Mouse (Mus musculus) ES-E14 (cell line): ENCODE results near the gene B3gat1. TPM values are rescaled to one million over a fixed set of nuclear protein-coding genes. Genes with fewer than 3 reads are reported as not detected.

Experiments used
- DNase-seq: peaks from one replicate; pipeline ENCODE4 v3.0.0-alpha.2; 2013; ENCODE audit warnings: low read depth, low spot score
- H3K27ac ChIP-seq: 2 replicates; pipeline ENCODE4 v1.5.1; 2012; ENCODE audit warnings: low read depth, mild to moderate bottlenecking, low read length, moderate library complexity, mixed read lengths; ENCODE audit not compliant: poor library complexity, insufficient read depth, severe bottlenecking
- H3K36me3 ChIP-seq: 2 replicates; pipeline ENCODE4 v1.6.1; 2012; ENCODE audit warnings: mild to moderate bottlenecking, low read length, moderate library complexity, mixed read lengths; ENCODE audit not compliant: control insufficient read depth, poor library complexity, insufficient read depth, severe bottlenecking
- H3K4me1 ChIP-seq, 2 experiments: fragments of 150-350 bp in 1 of 2; sonication (generic) in 1 of 2; 2 replicates each; pipeline ENCODE4 v1.6.1; 2012; ENCODE audit warnings: low read length in 2 of 2, mild to moderate bottlenecking in 1 of 2, mixed read lengths in 1 of 2; ENCODE audit not compliant: control insufficient read depth in 2 of 2, insufficient read depth in 2 of 2, poor library complexity in 1 of 2
- H3K4me3 ChIP-seq, 2 experiments: fragments of 150-350 bp in 1 of 2; sonication (generic) in 1 of 2; 2 replicates each; pipeline ENCODE4 v1.5.1; 2012; ENCODE audit warnings: low read length in 2 of 2, low read depth in 1 of 2, mild to moderate bottlenecking in 1 of 2, mixed read lengths in 1 of 2; ENCODE audit not compliant: insufficient read depth in 1 of 2, poor library complexity in 1 of 2, severe bottlenecking in 1 of 2
- H3K9ac ChIP-seq: 2 replicates; pipeline ENCODE4 v1.6.1; 2012; ENCODE audit warnings: low read depth, mild to moderate bottlenecking, low read length, mixed read lengths; ENCODE audit not compliant: poor library complexity, insufficient read depth, severe bottlenecking
- H3K9me3 ChIP-seq: fragments of 150-350 bp; sonication (generic); 2 replicates; pipeline ENCODE4 v1.6.1; 2012; ENCODE audit warnings: low read depth, mild to moderate bottlenecking, low read length; ENCODE audit not compliant: control insufficient read depth, insufficient read depth
- CHD2 ChIP-seq: IDR thresholded peaks from 2 replicates; pipeline ENCODE4 v1.6.1; 2014; ENCODE audit warnings: mild to moderate bottlenecking, low read depth, low read length, inconsistent platforms
- HCFC1 ChIP-seq: IDR thresholded peaks from 2 replicates; pipeline ENCODE4 v1.6.1; 2012; ENCODE audit warnings: low read length, inconsistent platforms, borderline replicate concordance; ENCODE audit not compliant: insufficient read depth
- MAFK ChIP-seq: IDR thresholded peaks from 2 replicates; pipeline ENCODE4 v1.6.1; 2014; ENCODE audit warnings: mild to moderate bottlenecking, low read depth, low read length, inconsistent platforms; ENCODE audit not compliant: insufficient read depth
- ZC3H11A ChIP-seq: IDR thresholded peaks from 2 replicates; pipeline ENCODE4 v1.6.1; 2012; ENCODE audit warnings: low read depth, mild to moderate bottlenecking, inconsistent platforms, low read length, borderline replicate concordance
- ZNF384 ChIP-seq: IDR thresholded peaks from 2 replicates; pipeline ENCODE4 v1.6.1; 2012; ENCODE audit warnings: low read depth, low read length, inconsistent platforms
- in situ Hi-C, 2 experiments: fragments of 600-800 bp; cut with MboI; formaldehyde crosslinking; loops; one replicate each; pipeline ENCODE4 v1.15.1; 2025; ENCODE audit warnings: low sequenced_read_pairs in 2 of 2, inconsistent platforms in 1 of 2; ENCODE audit not compliant: unreplicated experiment in 2 of 2
- total RNA-seq: library from RNA; depleted of rRNA; stranded (reverse); fragments of 300-350 nt; gene quantifications from 2 replicates; pipeline ENCODE4 v1.2.3, GENCODE M21; 2012

The B3gat1 gene
- total RNA-seq, 1 experiment = 0.49 TPM

- Histone ChIP-seq H3K9ac (no peak overlapping the region), H3K4me1 (no peaks in the 10 kb centered on the region), H3K36me3 (no peaks in the 10 kb centered on the region), H3K27ac (no peak overlapping the region), H3K9me3 (no peaks in the 10 kb centered on the region), H3K4me3 (no peak overlapping the region)
- in situ Hi-C loops = no loop called here
- DNase-seq = no peak
- TF ChIP-seq ZNF384 (no peak), CHD2 (no peak), ZC3H11A (no peak), MAFK (no peak), HCFC1 (no peak)
These were observed 44.9 kb downstream of the B3gat1 start for GRCm38 (mm10) chr9:26778421-26778820.

DNA sequence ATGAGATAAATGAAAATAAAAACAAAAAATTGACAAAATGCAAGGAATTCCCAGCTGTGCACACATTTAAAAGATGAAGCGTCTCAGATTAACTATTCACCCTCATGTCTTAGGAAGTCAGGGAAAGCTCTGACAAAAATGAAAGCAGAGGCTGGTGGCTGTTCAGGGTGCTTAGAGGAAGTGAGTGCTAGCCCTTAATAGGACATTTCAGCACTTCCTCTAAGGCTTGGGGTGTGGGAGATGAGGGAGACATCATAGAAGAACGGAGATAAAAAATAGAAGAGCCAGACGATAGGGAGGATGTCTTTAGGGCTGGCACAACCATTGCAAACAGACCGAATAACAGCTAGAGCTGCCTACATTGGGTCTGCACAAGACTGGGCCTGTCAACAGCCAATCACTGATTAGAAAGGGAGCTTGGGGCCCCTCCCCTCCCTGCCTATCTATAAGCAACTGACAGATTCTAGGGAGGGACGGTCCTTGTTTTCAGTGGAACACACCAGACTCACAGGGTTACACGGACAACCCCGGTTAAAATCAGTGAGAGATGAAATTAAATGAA is 50.0 kb downstream of the B3gat1 start:
- Histone ChIP-seq H3K27ac (no peak overlapping the region), H3K4me3 (no peak overlapping the region), H3K4me1 (no peaks in the 10 kb centered on the region), H3K9me3 (no peaks in the 10 kb centered on the region), H3K9ac (no peak overlapping the region), H3K36me3 (no peaks in the 10 kb centered on the region)
- in situ Hi-C loops = no loop called here
- DNase-seq = no peak
- no peak for TF ChIP-seq MAFK

GRCm38 (mm10) chr9:26792829-26793228 is 59.3 kb downstream of the B3gat1 start:
- TF ChIP-seq MAFK (no peak), ZC3H11A (no peak), HCFC1 (no peak), CHD2 (no peak), ZNF384 (no peak)
- Histone ChIP-seq H3K36me3 (no peaks in the 10 kb centered on the region), H3K4me3 (no peak overlapping the region), H3K9me3 (no peaks in the 10 kb centered on the region), H3K27ac (no peak overlapping the region), H3K4me1 (no peaks in the 10 kb centered on the region), H3K9ac (no peak overlapping the region)
- DNase-seq = no peak
- in situ Hi-C loops = no loop called here

DNA sequence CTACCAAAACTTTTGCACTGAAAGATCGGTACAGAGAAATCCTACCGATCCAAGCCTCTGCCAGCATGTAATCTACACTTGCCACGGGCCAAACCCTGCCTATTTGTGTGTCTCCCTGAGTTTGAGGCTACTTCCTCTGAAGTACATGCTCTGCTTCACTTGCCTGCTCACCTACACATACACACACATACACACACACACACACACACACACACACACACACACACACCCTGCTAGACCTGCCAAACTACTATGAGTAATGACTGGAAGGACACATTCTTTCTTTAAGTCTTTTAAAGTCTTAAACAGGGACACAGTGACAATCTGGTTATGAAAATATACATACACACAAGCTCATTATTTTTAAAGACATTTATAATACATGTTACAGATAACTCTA is 64.7 kb downstream of the B3gat1 start:
- Histone ChIP-seq H3K27ac (no peak overlapping the region), H3K4me1 (no peaks in the 10 kb centered on the region), H3K9ac (no peak overlapping the region), H3K4me3 (no peak overlapping the region), H3K9me3 (no peaks in the 10 kb centered on the region), H3K36me3 (no peaks in the 10 kb centered on the region)
- TF ChIP-seq ZNF384 = no peak
- no peak for TF ChIP-seq CHD2
- no peak for TF ChIP-seq MAFK
- no peak for TF ChIP-seq HCFC1
- no peak for TF ChIP-seq ZC3H11A
- in situ Hi-C loops = no loop called here
- DNase-seq = no peak

- H3K9me3 ChIP-seq = no peaks in the 10 kb centered on the region
- H3K4me3 ChIP-seq = no peak overlapping the region
- H3K4me1 ChIP-seq = no peaks in the 10 kb centered on the region
- H3K36me3 ChIP-seq = no peaks in the 10 kb centered on the region
- TF ChIP-seq ZC3H11A (no peak), ZNF384 (no peak), HCFC1 (no peak), CHD2 (no peak), MAFK (no peak)
- in situ Hi-C loops = no loop called here
- no peak for DNase-seq
- no peak overlapping the region for H3K9ac ChIP-seq
- no peak overlapping the region for H3K27ac ChIP-seq
These were observed 65.2 kb downstream of the B3gat1 start for GRCm38 (mm10) chr9:26798731-26799130.
